Mouse (Mus musculus) CD4-positive helper T cell, adult 2 months (primary cell): ENCODE measurements at regions not wholly inside any gene's neighbourhood (a gene's known extent, or its start where the extent isn't known, plus 50 kb on each side); places are given as distances from the start of the nearest gene placed in this dataset.
"Not testable (repeated sequence)": the region's sequence is repeated elsewhere in the genome, so short reads cannot be mapped to it uniquely, and the experiment has no call there.

Source experiments
- DNase-seq: peaks from one replicate; pipeline ENCODE4 v3.0.0-alpha.2; 2012; ENCODE audit warnings: low read depth, missing footprints, low spot score

GRCm38 (mm10) chr9:115775858-115776257, 133.4 kb upstream of the Gadl1 start:
- no peak for DNase-seq

GRCm38 (mm10) chr9:115777097-115777864, 132.0 kb upstream of the Gadl1 start:
- DNase-seq, result no peak

GRCm38 (mm10) chr9:115778862-115779261, 130.4 kb upstream of the Gadl1 start:
- no peak for DNase-seq

- no peak for DNase-seq
Observed at GRCm38 (mm10) chr9:115799330-115799729, 109.9 kb upstream of the Gadl1 start.

GRCm38 (mm10) chr9:115800624-115801023, 108.6 kb upstream of the Gadl1 start:
- DNase-seq, result no peak

GRCm38 (mm10) chr9:115803071-115803470, 106.2 kb upstream of the Gadl1 start:
- no peak for DNase-seq

- DNase-seq, result no peak
Observed at GRCm38 (mm10) chr9:115805224-115805623, 104.0 kb upstream of the Gadl1 start.

GRCm38 (mm10) chr9:115806018-115806702, 103.1 kb upstream of the Gadl1 start:
- DNase-seq, result no peak

- DNase-seq, result no peak
Observed at GRCm38 (mm10) chr9:115840186-115840585, 69.1 kb upstream of the Gadl1 start.

GRCm38 (mm10) chr9:115840791-115841190, 68.5 kb upstream of the Gadl1 start:
- no peak for DNase-seq

- no peak for DNase-seq
Observed at GRCm38 (mm10) chr9:115841684-115842083, 67.6 kb upstream of the Gadl1 start.

GRCm38 (mm10) chr9:115844340-115844739, 64.9 kb upstream of the Gadl1 start:
- DNase-seq, result no peak

- no peak for DNase-seq
Observed at GRCm38 (mm10) chr9:115845091-115845490, 64.2 kb upstream of the Gadl1 start.

GRCm38 (mm10) chr9:115847289-115848074, 61.8 kb upstream of the Gadl1 start:
- DNase-seq, result no peak

GRCm38 (mm10) chr9:115853210-115853842, 55.9 kb upstream of the Gadl1 start:
- DNase-seq, result not testable (repeated sequence)

- no peak for DNase-seq
Observed at GRCm38 (mm10) chr9:115857301-115857700, 52.0 kb upstream of the Gadl1 start.

- DNase-seq, result peak; percentile 9
Observed at GRCm38 (mm10) chr9:115858848-115859247, 50.4 kb upstream of the Gadl1 start.
